Mouse (Mus musculus): ENCODE measurements at regions not wholly inside any gene's neighbourhood (a gene's known extent, or its start where the extent isn't known, plus 50 kb on each side); places are given as distances from the start of the nearest gene placed in this dataset.
A peak's percentile ranks its signal among the peaks of the same experiment; 100 is the strongest.

DNA sequence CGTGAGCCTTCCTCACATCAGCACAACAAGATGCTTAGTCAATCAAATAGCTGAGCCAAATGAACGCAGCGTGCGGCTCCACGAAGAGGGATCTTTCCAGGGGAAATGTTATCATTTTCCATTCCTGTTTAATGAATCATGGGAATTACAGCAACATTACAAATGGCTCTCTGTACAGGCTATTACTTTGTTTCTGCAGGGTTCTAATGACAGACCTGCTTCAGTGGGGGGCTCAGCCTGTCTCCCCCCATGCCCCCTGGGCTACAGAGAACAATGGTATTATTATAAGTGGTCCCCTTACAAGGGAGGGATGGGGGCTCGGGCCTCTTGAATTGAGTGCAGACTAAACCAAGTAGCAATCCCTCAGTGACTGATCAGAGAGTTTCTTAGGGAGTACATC lies 144.3 kb upstream of the Csf3r start:
- no peak for DNase-seq (ENCODE audit: low read depth, low spot score)

DNA sequence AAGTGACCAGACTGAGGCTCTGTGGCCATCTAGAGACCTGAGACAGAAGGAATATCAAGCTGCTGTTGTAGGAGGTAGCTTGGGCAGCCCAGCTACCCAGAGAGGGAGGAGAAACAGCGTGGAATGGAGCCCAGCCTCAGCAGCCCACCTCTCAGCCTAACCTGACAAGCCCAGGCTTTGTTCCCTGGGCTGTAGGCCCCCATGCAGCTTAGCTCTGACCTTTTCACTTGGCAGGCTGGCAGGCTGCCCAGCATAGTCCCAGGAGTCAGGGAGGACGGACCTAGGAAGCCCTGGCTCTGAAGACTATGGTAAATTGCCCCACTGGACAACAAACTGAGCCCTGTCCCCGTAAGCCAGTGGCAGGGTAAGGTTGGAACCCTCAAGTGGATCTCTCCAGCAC lies 141.8 kb upstream of the Csf3r start:
- DNase-seq (ENCODE audit: low read depth, low spot score), result no peak

DNA sequence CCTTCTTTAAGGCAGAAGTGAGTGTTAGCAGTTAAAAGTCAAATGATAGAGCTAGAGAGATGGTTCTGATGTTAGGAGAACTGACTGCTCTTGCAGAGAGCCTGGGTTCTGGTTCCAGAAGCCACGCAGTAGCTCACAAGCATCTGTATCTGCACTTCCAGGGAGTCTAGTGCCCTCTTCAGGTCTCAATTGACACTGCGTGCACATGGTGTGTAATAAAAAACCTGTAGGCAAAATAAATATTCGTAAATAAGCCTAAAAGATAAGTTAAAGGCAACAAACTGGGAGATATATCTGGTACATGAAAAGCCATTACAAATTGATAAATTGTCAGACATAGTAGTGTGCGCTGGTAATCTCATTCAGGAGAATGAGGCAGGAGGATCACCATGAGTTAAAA lies 133.8 kb upstream of the Csf3r start:
- DNase-seq (ENCODE audit: low read depth, low spot score), result no peak

DNA sequence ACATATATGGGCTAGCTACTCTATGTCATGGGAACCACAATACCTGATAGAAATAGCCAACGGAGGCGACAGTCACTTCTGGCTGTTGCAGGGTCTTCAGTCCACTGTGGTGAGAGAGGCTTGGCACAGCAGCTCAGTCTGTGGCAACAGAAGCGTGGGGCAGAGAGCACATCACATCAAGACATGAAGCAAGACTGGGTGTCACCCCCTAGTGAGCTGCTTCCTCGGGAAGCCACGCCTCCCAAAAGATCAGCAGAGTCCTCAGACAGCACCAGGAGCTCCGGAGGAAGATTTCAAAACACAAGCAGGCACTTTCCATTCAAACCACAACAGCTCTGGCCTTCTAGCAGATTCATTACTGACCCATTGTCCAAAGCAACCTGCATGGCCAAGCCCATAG lies 131.2 kb upstream of the Csf3r start:
- DNase-seq (ENCODE audit: low read depth, low spot score), result no peak

DNA sequence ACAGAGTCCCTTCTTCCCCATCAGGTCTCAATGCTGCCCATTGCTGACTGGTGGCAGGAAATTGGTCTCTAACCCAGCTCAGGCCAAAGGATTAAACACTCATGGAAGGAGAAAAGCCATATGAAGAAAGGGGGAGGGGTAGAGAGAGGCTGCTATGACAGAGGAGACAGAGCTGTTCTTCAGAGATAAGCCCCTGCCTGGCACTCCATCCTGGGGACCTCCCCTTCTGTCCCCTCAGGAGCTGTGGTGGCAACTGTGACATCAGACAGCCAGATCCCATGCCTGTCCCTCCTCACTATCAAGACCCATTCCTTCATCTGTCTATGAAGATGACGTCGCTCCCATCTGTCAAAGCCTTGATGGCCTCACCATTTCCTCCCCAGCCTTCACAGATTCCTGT lies 126.6 kb upstream of the Csf3r start:
- DNase-seq (ENCODE audit: low read depth, low spot score), result no peak

DNA sequence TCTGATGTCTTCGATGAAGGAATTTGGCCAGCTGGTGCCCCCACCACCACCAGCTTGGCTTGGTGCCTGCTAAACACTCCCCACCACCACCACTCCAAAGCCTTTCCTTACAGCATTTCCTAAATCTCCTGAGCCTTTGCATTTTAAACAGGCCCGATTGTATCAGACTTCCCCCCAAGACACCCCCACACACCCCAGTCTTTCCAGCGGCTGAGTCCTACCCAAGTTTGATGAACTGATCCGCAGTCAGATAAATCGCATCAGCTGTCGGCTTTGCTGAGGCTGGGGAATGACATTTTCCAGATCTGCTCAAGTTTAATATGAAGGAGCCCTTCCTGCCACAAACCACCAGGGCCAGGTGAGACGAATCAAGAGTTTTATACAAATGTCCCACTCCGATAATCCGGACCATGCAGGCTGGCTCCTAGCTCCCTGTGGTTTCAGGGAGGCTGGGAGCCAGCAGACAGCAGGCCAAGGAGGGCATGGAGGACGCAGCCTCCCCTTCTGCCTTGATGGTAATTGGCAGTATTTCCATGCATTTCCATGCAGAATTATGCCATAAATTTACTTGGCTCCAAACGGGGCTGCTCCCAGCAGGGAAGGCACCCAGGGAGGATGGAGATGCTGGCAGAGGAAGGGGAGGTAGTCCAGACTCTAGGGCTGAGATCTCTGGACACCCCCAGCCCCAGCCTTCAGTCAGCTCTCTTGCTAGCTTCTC lies 125.6 kb upstream of the Csf3r start:
- DNase-seq (ENCODE audit: low read depth, low spot score), result no peak

DNA sequence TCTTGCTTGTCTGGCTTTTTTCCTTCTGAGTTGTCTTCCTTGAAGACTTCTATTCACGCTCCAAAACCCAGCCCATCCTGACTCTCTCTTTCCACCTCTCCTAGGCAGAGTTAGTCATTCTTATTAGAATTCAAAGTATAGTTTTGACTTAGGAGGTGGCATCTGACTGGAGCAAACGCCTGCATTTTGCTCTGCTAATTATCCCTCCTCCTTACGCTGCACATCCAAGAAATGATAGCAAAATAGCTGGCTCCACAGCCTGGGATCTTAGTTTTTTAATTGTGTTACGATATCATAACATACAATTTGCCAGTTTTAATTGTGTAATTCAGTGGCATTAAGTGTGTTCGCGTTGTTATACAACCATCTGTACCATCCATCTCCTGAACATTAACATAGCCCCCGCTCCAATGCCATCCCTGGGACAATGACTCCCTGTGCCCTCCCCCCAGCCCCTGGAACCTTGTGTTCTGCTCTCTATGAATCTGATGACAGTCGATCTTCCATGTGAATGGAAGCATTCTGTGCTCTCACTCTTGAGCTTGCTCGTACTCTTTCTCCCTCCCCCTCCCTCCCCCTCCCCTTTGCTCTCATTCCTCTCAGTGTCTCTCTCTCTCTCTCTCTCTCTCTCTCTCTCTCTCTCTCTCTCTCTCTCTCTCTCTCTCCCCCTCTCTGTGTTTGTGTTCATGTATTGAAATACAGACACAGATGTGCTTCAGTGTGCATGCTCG lies 122.6 kb upstream of the Csf3r start:
- DNase-seq (ENCODE audit: low read depth, low spot score), result no peak

DNA sequence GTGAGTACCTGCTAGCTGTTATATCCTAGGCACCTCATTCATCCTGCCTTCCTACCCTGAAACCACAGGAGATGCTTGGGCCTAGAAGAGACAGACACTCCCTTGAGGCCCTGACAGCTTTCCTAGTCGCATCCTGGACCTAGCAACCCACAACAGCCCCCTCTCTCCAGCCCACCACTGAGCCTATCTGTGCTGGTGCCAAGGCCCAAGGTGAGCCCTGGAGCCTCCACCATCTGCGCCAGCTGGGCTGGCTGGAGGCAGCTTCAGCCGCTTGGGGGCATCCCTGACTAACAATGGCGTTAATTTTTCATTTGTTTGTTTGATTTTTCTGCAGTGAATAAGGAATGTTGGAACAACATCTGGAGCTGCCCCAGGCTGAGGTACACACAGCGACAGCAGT lies 118.1 kb upstream of the Csf3r start:
- no peak for DNase-seq (ENCODE audit: low read depth, low spot score)

DNA sequence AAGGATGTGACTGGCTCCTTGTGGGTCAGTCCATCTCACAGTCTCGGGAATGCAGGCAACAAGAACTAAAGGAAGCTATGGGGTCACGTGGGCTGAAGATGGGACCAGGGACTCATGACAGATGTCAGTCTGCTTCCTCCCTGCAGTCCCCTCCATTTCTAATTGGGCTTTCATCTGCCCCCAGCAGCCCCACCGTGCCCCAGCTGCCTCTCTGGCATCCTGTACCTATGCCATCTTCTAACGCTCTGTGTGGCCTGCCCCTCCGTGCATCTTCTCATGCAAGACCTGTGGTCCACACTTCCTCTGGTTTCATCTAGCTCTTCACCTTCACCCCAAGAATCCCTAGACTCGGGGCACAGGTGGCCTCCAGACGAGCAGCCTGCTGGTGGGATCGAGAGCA lies 115.4 kb upstream of the Csf3r start:
- DNase-seq (ENCODE audit: low read depth, low spot score), result no peak

DNA sequence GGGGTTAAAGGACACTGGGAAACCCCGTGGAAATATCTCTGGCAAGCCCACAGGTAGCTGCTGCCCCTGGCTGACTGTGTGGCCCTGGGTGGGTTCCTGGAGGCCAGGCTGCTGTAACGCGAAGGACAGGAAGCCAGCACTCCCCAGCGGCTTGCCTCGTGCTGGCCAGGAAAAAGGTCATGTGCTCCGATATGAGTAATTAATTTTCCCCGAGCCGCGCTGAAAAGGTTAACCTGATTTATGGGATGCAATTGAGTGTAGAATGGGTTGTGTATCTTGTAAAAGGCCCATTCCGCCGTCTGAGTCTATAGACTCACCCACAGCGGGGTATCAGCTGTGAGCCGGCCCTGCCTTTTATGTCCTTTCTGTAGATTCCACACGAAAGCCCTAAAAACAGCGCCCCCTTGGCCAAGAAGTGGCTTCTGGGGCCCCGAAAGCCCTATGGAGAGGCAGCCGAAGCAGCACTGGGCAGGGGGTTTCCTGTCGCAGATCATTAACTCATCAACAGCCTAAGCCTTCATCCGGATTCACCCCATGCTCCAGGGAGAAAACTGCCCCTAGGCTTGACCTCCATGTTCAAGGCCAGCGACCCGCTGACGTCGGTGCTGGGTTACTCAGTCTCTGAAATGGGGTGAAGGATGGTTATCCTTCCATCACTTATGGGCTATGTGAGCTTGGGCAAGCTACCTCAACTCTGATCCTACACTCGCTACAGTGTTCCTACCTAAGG lies 112.6 kb upstream of the Csf3r start:
- no peak for DNase-seq (ENCODE audit: low read depth, low spot score)

DNA sequence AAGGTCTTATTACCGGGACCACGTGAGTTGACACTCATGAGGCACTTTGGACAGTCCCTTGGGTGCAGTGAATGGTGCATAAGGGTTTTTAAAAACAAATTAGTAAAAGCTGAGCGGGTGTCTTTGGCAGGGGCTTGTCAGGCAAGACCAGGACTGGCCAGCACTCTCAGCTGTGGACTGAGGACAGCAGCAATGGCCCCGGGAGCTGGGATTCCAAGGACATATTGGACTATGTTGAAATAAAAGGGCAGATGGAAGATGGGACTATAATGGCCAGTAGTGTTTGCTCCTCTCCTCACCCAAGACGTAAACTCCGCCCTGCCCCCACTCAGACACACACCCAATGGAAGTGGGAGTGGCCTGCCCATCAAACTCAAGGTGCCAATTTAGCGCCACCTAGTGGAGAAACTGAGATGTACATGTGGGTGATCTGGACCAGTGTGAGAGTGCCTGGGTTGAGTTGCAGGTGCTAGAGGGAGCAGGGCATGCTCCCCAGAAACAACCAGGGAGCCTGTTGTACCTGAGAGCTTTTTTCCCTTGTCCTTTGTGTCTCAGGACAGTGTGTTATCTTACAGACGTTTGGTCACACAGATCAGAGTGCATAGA lies 111.8 kb upstream of the Csf3r start:
- peak; percentile 52 for DNase-seq (ENCODE audit: low read depth, low spot score)

DNA sequence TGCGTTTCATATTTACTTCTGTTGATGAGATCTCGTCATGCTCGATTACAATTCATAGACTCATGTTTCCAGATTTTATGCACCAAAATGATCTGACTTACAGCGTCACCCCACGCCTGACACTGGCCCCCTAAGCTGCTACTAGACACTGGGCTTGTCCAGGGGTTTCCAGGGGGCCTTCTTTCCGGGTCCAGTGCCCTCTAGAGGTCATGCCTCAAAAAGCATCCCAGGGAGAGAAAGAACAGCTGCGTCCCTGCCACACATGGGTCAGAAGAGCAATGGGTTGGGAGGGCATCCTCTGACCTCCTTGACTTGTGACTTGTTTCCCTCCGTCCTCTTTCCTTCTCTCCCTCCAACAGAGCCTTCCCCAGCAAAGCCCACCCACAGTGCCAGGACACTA lies 109.2 kb upstream of the Csf3r start:
- no peak for DNase-seq (ENCODE audit: low read depth, low spot score)

DNA sequence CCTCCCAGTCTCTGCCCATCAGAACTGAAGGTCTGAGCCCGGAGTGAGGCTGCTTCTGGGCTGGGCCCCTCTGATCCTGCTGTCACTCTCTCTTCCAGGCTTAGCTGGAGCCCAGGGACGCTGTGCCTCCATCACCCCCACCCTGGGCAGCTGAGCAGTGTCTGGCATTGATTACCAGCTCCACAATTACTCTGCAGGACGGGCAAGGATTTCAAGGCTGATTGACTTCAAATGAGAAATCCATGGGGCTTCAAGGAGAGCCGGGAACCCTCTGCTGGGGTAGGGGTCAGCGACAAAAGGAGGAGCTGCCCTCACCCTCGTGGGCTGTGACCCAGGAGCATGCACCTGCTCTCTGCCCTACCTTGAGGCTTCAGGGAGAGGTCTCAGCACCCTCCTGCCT lies 107.1 kb upstream of the Csf3r start:
- DNase-seq (ENCODE audit: low read depth, low spot score), result no peak

DNA sequence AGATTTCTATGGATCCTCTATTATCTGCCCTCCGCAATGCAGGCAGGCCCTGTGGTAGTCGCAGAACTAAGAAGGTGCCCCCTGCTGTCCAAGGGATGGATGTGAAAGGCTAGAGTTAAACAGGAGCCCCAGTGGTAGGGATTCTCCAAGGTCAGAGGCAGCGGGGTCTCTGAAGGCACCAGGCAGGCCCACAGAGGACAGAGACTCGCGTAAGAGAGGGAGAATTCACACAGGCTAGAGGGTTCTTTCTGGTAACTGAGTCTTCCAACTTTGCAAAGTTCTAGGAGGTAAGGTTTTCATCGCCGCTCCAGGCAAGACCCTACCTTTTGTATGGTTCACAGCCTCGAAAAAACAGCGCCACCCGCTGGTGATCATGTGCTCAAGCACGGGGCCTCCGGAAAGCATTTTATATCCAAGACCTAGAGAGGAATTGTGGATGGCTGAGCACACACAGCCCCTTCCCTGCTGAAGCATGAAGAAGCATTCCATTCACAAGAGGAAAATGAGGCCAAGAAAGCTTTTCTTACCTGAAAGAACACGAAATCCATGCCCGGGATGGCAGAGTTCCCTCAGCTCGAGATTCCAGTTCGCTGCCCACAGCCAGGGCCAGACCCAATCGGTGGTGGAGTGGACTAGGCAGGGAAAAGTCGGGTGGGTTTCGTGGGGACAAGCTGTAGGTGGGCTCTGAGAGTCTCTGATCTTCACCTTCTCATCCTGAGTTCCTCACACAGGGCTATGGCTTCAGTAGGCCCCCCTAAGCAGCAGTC lies 102.6 kb upstream of the Csf3r start:
- no peak for DNase-seq (ENCODE audit: low read depth, low spot score)

DNA sequence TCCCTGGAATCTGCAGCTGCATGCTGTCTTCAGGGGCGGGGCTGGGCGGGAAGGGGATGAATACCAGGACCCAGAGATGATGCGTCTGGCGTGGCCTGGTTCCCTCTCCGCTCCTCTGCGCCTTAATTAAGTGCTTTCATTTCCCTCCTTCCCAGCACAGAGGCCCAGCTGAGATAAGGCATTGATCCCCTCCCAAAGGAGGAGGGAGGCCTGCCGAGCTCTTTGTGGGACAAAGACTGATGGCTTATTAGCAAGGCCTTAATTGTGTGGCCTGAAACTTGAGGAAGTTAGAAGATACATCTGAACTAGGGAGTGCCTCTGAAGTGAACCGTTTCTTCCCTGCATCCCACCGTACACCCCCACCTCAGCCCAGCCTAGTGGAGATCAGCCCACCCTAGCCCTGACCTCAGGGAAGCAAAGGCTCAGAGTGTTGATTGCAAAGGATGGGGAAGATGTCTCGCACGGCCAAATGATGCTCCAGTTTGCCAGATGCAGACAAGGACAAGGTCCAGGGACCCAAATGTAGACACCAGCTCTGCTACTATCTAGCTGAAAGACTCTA lies 102.0 kb upstream of the Csf3r start:
- no peak for DNase-seq (ENCODE audit: low read depth, low spot score)

DNA sequence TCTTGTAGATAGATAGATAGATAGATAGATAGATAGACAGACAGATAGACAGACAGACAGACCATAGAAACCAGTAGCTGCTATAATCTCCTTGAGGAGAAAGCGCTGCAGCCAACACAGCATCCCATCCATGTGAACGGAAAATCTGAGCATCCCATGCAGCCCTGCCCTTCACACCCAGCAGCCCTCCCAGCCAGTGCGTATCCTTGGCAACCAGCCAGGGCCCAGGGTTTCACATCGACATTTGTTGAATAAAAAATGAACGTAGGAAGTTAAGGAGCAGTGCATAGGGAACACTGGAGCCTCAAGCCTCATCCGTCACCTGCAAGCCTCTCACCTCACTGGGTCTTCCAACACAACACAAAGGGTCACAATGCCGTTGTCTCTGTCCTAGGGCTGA lies 101.1 kb upstream of the Csf3r start:
- DNase-seq (ENCODE audit: low read depth, low spot score), result no peak

DNA sequence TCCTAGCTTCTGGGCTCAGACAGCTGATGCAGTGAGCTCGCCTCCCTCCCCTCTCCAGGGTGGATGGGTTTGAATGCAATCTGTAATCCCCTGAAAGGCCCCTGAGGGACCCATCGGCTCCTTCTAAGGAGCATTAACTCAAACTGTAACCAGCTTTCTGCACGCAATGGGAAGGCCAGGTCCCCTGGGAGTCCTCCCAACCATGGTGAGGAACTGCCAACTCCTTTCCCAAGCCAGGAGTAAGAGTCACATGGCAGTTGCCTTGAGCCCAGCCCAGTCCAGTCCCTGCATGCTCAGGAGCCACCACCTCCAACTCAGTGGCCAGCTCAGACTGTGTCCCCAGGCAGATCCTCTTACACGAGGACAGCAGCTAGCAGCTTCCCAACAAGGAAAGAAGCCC lies 96.2 kb upstream of the Csf3r start:
- no peak for DNase-seq (ENCODE audit: low read depth, low spot score)

DNA sequence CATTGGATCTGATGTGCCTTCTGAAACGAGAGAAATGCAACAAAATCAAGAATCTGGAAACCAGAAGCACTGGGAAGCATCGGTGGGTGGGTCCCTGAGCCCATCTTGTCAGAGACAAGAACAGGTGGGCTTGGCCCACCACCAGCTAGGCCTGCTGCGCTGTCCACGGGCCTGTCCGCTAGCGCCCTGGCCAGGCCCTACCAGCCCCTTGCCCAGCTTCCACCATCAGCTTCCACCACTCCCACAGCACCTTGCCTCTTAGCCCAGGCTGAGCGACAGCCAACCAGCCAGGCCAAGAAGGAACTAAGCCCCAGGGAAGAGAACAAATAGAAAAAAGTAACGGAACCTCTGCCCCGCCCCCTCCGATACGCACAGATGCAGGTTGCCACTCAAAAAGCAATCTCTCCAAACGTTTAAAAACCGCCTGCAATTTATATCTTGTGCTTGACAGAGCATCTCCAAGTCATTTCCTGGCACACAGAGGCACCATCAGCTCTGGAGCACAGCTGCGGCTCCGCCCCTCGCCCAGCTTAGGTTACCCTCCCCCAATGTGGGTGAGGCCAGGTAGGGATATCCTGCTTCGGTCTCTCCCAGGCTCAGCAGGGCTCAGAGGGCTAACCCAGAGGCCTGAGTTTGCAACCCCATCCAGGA lies 95.1 kb upstream of the Csf3r start:
- no peak for DNase-seq (ENCODE audit: low read depth, low spot score)

DNA sequence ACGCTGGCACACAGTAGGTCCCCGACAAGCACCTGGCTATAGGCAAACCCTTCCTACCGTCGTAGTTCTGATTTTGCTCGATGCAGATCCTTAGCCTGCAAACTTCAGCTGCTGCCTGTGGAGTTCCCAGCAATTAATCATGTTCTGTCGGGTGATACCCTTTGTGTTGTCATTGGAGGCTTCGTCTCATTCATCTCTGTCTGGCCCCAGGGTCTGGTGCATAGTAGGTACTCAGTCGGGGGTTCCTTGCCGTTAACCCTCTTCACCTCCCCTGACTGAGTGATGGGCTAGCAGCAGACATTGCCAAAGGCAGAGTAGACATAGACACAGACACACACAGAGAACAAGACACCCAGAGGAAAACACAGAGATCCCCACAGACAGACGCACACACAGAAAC lies 93.6 kb upstream of the Csf3r start:
- no peak for DNase-seq (ENCODE audit: low read depth, low spot score)

DNA sequence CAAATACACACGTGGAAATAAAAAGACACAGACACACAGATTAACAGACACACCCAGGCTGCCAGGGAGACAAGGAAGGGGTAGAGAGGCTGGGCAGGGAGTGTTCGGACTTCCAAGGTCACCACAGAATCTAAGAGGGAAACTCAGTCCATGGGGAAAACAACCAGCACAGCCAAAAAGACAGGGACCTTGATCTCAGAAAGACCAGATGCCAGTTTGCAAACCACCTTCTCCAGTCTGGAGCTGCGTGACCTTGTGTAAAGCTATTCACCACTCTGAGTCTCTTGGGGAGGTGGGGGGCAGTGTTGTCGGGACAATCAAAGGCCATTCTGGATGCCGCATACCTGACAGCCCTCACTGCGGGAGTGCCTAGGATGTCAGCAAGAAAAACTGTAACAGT lies 93.0 kb upstream of the Csf3r start:
- no peak for DNase-seq (ENCODE audit: low read depth, low spot score)

Measured in c-Kit-negative CD71-positive TER-119-positive erythroid progenitor cells, embryonic 14.5 days (primary cell).